Mouse (Mus musculus) neural tube, embryonic 14.5 days (tissue): Measurements from ENCODE around the gene Pafah1b2. TPM values are rescaled to one million over a fixed set of nuclear protein-coding genes. Genes with fewer than 3 reads are reported as not detected.

Experiments used
- ATAC-seq: fragments of 200-750 bp; cut with Nextera tagmentation; 2 replicates; pipeline ENCODE4 v1.8.0; 2017; ENCODE audit warnings: low read depth, mild to moderate bottlenecking, moderate TSS enrichment, moderate library complexity
- H3K27ac ChIP-seq: fragments of 300-500 bp; sonication (generic); 2 replicates; pipeline ENCODE4 v1.5.1; 2014; ENCODE audit warnings: low read depth, mild to moderate bottlenecking, control low read depth, low read length, moderate library complexity, mixed read lengths
- H3K27me3 ChIP-seq: fragments of 300-500 bp; sonication (generic); 2 replicates; pipeline ENCODE4 v1.6.1; 2014; ENCODE audit warnings: low read length; ENCODE audit not compliant: control insufficient read depth, insufficient read depth
- H3K36me3 ChIP-seq: fragments of 300-500 bp; sonication (generic); 2 replicates; pipeline ENCODE4 v1.6.1; 2014; ENCODE audit warnings: low read length, mixed read lengths; ENCODE audit not compliant: control insufficient read depth, insufficient read depth
- H3K4me1 ChIP-seq: fragments of 300-500 bp; sonication (generic); 2 replicates; pipeline ENCODE4 v1.6.1; 2014; ENCODE audit warnings: low read length; ENCODE audit not compliant: control insufficient read depth, insufficient read depth
- H3K4me2 ChIP-seq: fragments of 300-500 bp; sonication (generic); 2 replicates; pipeline ENCODE4 v1.6.1; 2014; ENCODE audit warnings: mild to moderate bottlenecking, low read depth, low read length, control low read depth
- H3K4me3 ChIP-seq: fragments of 300-500 bp; sonication (generic); 2 replicates; pipeline ENCODE4 v1.5.1; 2014; ENCODE audit warnings: low read depth, low read length, control low read depth, mixed read lengths
- H3K9ac ChIP-seq: fragments of 300-500 bp; sonication (generic); replicated peaks from 2 replicates; pipeline ENCODE4 v1.6.1; 2014; ENCODE audit warnings: low read depth, mild to moderate bottlenecking, control low read depth, low read length, mixed read lengths
- H3K9me3 ChIP-seq: fragments of 300-500 bp; sonication (generic); 2 replicates; pipeline ENCODE4 v1.6.1; 2016; ENCODE audit warnings: low read length; ENCODE audit not compliant: control insufficient read depth
- WGBS: fragments of 180-500 bp; shearing (Covaris S2); extraction: QIAGEN DNeasy Blood & Tissue Kit; methylation state at CpG from one replicate; pipeline ENCODE4 v1.1.7; 2014; 5-methylcytosine and 5-hydroxymethylcytosine counted together
- polyA plus RNA-seq: library from polyadenylated mRNA; unstranded; fragments of >200 nt; fragmentation: Nextera tagmentation; extraction: Ambion mirVana; gene quantifications from 2 replicates; pipeline ENCODE4 v1.2.1, GENCODE M21; 2014

Gene Pafah1b2
- polyA plus RNA-seq, 1 experiment from 2014 or later: 318 TPM

GRCm38 (mm10) chr9:46006224-46006623 is 6.3 kb downstream of the Pafah1b2 start:
- H3K4me3 ChIP-seq: no peak overlapping the region
- no peaks in the 10 kb centered on the region for H3K36me3 ChIP-seq
- H3K27me3 ChIP-seq: no peaks in the 10 kb centered on the region
- no peak overlapping the region for H3K9ac ChIP-seq
- H3K4me2 ChIP-seq: no peak overlapping the region
- H3K27ac ChIP-seq: no peak overlapping the region
- no peaks in the 10 kb centered on the region for H3K9me3 ChIP-seq
- ATAC-seq: no peak
- 0 out of 2 replicates have a peak, but pooled peaks cover under 1% of the 10 kb centered on the region for H3K4me1 ChIP-seq
- WGBS: 57% methylated on average over 5 of the region's 5 CpGs

GRCm38 (mm10) chr9:46004529-46004928 is 8.0 kb downstream of the Pafah1b2 start:
- H3K4me1 ChIP-seq: no peaks in the 10 kb centered on the region
- H3K9me3 ChIP-seq: no peaks in the 10 kb centered on the region
- H3K36me3 ChIP-seq: no peaks in the 10 kb centered on the region
- ATAC-seq: no peak
- no peak overlapping the region for H3K4me2 ChIP-seq
- 65% methylated on average over 3 of the region's 3 CpGs for WGBS
- no peak overlapping the region for H3K27ac ChIP-seq
- H3K4me3 ChIP-seq: no peak overlapping the region
- no peaks in the 10 kb centered on the region for H3K27me3 ChIP-seq
- H3K9ac ChIP-seq: no peak overlapping the region

- no peaks in the 10 kb centered on the region for H3K27me3 ChIP-seq
- H3K4me1 ChIP-seq: no peaks in the 10 kb centered on the region
- 10% methylated on average over 7 of the region's 7 CpGs for WGBS
- H3K36me3 ChIP-seq: no peaks in the 10 kb centered on the region
- no peak for ATAC-seq
- H3K27ac ChIP-seq: no peak overlapping the region
- no peak overlapping the region for H3K9ac ChIP-seq
- H3K4me2 ChIP-seq: no peak overlapping the region
- no peaks in the 10 kb centered on the region for H3K9me3 ChIP-seq
- no peak overlapping the region for H3K4me3 ChIP-seq
These were observed 8.8 kb downstream of the Pafah1b2 start for GRCm38 (mm10) chr9:46003729-46004128.

GRCm38 (mm10) chr9:45999009-45999408 is 13.5 kb downstream of the Pafah1b2 start:
- H3K36me3 ChIP-seq: no peaks in the 10 kb centered on the region
- no peak overlapping the region for H3K27ac ChIP-seq
- no peak overlapping the region for H3K9ac ChIP-seq
- ATAC-seq: no peak
- H3K4me1 ChIP-seq: no peaks in the 10 kb centered on the region
- no peaks in the 10 kb centered on the region for H3K27me3 ChIP-seq
- 69% methylated on average over 4 of the region's 4 CpGs for WGBS
- H3K4me2 ChIP-seq: no peak overlapping the region
- H3K4me3 ChIP-seq: no peak overlapping the region
- H3K9me3 ChIP-seq: no peaks in the 10 kb centered on the region

GRCm38 (mm10) chr9:45985229-45985567 is 27.3 kb downstream of the Pafah1b2 start:
- H3K4me2 ChIP-seq: peak overlapping the region; percentile 89
- 1% methylated on average over 4 of the region's 4 CpGs for WGBS
- ATAC-seq: peak; percentile 76
- peak overlapping the region; percentile 97 for H3K4me3 ChIP-seq
- H3K27ac ChIP-seq: peak overlapping the region; percentile 92
- no peaks in the 10 kb centered on the region for H3K9me3 ChIP-seq
- no peaks in the 10 kb centered on the region for H3K36me3 ChIP-seq
- H3K4me1 ChIP-seq: peaks cover 25% of the 10 kb centered on the region
- H3K27me3 ChIP-seq: no peaks in the 10 kb centered on the region
- peak overlapping the region; percentile 95 for H3K9ac ChIP-seq

GRCm38 (mm10) chr9:45984409-45985228 is 27.9 kb downstream of the Pafah1b2 start:
- Histone ChIP-seq H3K27me3 (no peaks in the 10 kb centered on the region), H3K4me1 (peaks cover 29% of the 10 kb centered on the region), H3K4me2 (peak overlapping the region; percentile 89), H3K27ac (peak overlapping the region; percentile 92), H3K4me3 (peak overlapping the region; percentile 97), H3K36me3 (no peaks in the 10 kb centered on the region), H3K9ac (peak overlapping the region; percentile 95), H3K9me3 (no peaks in the 10 kb centered on the region)
- ATAC-seq: peak; percentile 93
- WGBS: under 1% methylated on average over 42 of the region's 76 CpGs

GRCm38 (mm10) chr9:45983676-45984408 is 28.6 kb downstream of the Pafah1b2 start:
- Histone ChIP-seq H3K4me3 (peak overlapping the region; percentile 97), H3K9me3 (no peaks in the 10 kb centered on the region), H3K4me2 (peak overlapping the region; percentile 89), H3K9ac (peak overlapping the region; percentile 95), H3K27me3 (no peaks in the 10 kb centered on the region), H3K27ac (peak overlapping the region; percentile 92), H3K4me1 (peaks cover 29% of the 10 kb centered on the region), H3K36me3 (no peaks in the 10 kb centered on the region)
- 1% methylated on average over 23 of the region's 23 CpGs for WGBS
- no peak for ATAC-seq

- H3K4me1 ChIP-seq: peaks cover 29% of the 10 kb centered on the region
These were observed 31.2 kb downstream of the Pafah1b2 start for GRCm38 (mm10) chr9:45981331-45981730.

GRCm38 (mm10) chr9:45980611-45981010 is 31.9 kb downstream of the Pafah1b2 start:
- H3K9ac ChIP-seq: no peak overlapping the region
- WGBS: 78% methylated on average over 1 of the region's 1 CpGs
- no peaks in the 10 kb centered on the region for H3K36me3 ChIP-seq
- H3K4me1 ChIP-seq: peaks cover 29% of the 10 kb centered on the region
- ATAC-seq: no peak
- H3K27me3 ChIP-seq: no peaks in the 10 kb centered on the region
- H3K9me3 ChIP-seq: no peaks in the 10 kb centered on the region
- no peak overlapping the region for H3K4me2 ChIP-seq
- H3K4me3 ChIP-seq: no peak overlapping the region
- H3K27ac ChIP-seq: no peak overlapping the region

More at GRCm38 (mm10) chr9:45981331-45981730, 31.2 kb downstream of the Pafah1b2 start:
- H3K4me2 ChIP-seq: no peak overlapping the region
- H3K9ac ChIP-seq: no peak overlapping the region
- no peaks in the 10 kb centered on the region for H3K27me3 ChIP-seq
- no peak overlapping the region for H3K27ac ChIP-seq
- no peak overlapping the region for H3K4me3 ChIP-seq
- no peaks in the 10 kb centered on the region for H3K36me3 ChIP-seq
- no peaks in the 10 kb centered on the region for H3K9me3 ChIP-seq
- ATAC-seq: no peak
